ENCODE assay signal across 18 mouse cellular contexts in the genomic region with DNA sequence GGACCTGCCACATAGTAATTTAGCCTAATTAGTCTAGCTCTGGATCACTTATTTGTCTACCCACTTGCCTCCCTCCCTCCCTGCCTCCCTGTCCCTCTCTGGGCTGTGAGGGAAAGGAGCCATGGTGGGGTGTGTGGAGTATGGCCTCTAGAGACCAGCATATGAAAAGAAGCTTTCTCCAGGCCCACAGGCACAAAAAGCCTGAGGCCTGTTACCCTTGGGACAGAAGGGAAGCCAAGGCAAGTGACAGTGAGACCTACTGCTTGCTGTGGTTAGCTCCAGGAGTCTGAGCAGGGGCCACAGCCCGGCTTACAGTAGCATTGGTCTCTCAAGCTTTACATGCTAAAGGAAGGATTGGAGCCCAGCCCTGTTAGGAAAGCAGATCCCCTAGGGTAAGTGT.
"Had no signal": no experiment of that assay in that cellular context is flagged by ENCODE, and none has a peak within 500 bp of the region (broad histone marks: within the 10 kb centered on the region; RNA-seq: fewer than 3 reads in every experiment).

No protein-coding gene starts in this region.

- H3K9ac ChIP-seq: liver, postnatal 0 days; lung, embryonic 15.5 days; midbrain, embryonic 13.5 days; midbrain, embryonic 15.5 days; neural tube, embryonic 13.5 days; stomach, embryonic 15.5 days had no signal

- ATAC-seq: liver, postnatal 0 days; lung, postnatal 0 days; midbrain, embryonic 13.5 days; midbrain, embryonic 15.5 days had no signal

- H3K4me2 ChIP-seq: lung, embryonic 15.5 days; midbrain, embryonic 11.5 days; midbrain, embryonic 13.5 days; midbrain, embryonic 15.5 days; neural tube, embryonic 13.5 days; stomach, embryonic 15.5 days had no signal

- H3K9me3 ChIP-seq: lung, embryonic 15.5 days; megakaryocyte, embryonic 14.5 days; midbrain, embryonic 13.5 days; midbrain, embryonic 15.5 days; neural tube, embryonic 13.5 days; stomach, embryonic 15.5 days had no signal

- H3K27me3 ChIP-seq: lung, embryonic 15.5 days; megakaryocyte, embryonic 14.5 days; midbrain, embryonic 13.5 days; midbrain, embryonic 15.5 days; neural tube, embryonic 13.5 days; stomach, embryonic 15.5 days had no signal

- H3K27ac ChIP-seq: lung, embryonic 15.5 days; macrophage; midbrain, embryonic 13.5 days; midbrain, embryonic 15.5 days; neural tube, embryonic 13.5 days; stomach, embryonic 15.5 days; stomach, postnatal 0 days had no signal

- H3K4me3 ChIP-seq: lung, embryonic 15.5 days; megakaryocyte, embryonic 14.5 days; midbrain, embryonic 13.5 days; midbrain, embryonic 15.5 days; neural tube, embryonic 13.5 days; stomach, embryonic 15.5 days had no signal

- DNase-seq: liver, postnatal 0 days; lung, adult 2 months; lung, postnatal 14 days; lung, postnatal 36 days; right cerebral cortex, postnatal 14 days; thymus, adult 2 months; thymus, postnatal 25 days; thymus, postnatal 4 days had no signal
